Mouse (Mus musculus) thymus, postnatal 4 days (tissue): ENCODE results near the gene Rd3.

Experiments used
- DNase-seq: peaks from one replicate; pipeline ENCODE4 v3.0.0; 2021

Gene Rd3

DNA sequence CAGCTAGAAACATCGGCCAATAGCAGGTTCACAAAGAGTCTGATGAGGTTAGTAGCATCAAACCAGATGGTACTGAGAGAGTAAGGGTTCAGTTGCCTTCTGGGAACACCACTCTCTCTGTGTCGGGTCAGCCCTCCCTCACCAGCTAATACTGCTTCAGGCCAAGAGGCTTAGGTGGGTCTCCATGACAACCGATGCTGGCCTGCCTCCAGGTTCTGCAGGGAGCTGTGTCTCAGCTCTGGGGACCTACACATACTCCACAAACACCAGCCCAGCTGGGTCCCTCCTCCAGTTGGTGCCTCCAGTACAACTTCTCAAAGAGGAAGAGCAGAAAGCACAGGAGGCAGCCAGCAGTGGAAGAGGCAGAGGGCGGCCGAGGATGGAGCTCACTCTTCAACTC is at the start of gene Rd3:
Rd3 (plus strand) TSS at position 184 of the 400 bp plus-strand sequence.
- no peak for DNase-seq

DNA sequence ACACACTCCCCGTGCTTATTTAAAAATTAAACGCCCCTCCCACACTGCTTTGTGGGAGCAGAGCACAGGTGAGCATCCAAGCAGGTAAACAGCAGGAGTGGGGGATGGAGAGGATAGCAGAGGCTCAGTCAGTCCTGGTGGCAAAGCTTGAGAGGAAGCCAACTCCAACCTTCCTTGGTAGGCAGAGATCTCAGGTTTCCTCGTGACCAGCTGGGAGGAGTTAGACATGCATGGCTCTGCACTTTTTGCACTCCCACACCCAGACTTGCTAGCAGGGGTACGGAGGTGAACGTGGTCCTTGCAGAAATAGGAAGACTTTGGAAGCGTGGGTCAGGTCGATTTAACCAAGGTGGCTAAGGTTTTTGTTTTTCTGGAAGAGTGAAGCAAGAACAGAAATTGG is 48.8 kb upstream of the Rd3 start:
- no peak for DNase-seq

DNA sequence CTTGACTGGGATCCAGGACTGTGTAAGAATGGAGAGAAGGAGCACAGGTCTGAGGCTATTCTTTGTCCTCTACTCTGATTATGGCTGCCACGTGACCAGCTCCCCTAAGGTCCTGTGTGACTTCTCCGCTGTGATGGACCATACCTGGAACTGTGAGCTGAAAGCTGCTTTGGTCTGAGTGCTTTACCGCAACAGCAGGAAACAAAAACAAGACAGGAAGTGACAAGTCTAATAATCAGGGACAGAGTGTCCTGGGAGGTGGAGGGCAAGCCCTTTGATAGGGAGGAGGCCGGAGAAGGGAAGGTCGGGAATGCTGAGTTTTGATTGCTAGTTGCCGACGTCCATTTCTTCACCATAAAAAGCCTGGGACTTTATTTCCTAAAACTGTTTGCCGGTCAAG is 48.1 kb upstream of the Rd3 start:
- no peak for DNase-seq

DNA sequence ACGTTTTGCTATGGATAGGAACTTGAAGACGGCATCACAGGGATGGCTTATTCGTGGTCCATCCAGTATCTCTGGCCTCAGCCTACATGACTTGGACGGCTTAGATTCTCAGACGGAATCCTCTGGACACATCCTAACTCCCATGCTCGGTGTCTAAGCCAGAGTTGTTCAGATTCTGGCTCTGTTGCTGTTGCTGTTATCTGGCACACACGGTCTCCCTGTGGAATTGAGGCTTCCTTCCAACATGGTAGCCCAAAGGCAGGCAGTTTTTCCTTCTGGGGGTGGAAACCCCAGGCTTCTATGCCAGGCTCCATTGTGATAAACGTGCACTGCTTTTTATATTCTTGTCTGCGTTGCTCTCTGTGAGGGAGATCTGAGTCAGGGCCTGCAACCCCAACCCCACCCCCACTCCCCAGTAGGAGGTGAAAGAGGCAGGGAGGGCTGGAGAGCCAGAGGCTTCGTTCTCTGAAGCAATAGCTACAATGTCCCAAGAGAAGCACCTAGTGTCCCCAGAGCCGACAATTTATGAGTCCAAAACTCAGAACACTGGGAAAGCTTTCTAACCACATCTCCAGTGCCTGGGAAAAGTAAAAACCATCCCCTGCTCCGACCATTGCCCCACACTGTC is 47.2 kb upstream of the Rd3 start:
- no peak for DNase-seq

DNA sequence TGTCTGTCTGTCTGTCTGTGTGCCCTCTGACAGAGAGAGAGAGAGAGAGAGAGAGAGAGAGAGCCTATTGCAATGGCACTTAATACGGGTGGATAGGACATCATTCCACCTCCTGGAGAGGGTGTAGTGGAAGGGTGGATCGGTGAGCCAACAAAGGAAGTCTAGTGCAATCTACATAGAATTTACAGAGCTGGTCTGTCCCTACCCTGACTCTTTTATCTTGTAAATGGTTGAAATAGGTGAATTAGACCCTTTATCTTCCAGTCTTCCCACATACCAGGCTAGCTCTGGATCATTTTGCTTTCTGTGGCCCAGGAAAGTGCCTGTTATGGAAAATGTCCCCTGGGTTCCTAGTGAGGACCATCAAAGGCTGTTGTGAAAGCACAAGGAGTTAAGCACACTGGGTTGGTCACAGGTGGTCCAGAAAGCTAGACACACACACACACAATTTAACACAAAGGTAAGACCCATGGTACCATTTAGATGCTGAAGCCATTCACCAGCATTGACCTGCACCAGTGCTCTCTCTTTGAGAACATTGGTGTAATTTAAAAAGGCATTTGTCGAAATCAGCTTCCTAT is 46.6 kb upstream of the Rd3 start:
- DNase-seq, result no peak

DNA sequence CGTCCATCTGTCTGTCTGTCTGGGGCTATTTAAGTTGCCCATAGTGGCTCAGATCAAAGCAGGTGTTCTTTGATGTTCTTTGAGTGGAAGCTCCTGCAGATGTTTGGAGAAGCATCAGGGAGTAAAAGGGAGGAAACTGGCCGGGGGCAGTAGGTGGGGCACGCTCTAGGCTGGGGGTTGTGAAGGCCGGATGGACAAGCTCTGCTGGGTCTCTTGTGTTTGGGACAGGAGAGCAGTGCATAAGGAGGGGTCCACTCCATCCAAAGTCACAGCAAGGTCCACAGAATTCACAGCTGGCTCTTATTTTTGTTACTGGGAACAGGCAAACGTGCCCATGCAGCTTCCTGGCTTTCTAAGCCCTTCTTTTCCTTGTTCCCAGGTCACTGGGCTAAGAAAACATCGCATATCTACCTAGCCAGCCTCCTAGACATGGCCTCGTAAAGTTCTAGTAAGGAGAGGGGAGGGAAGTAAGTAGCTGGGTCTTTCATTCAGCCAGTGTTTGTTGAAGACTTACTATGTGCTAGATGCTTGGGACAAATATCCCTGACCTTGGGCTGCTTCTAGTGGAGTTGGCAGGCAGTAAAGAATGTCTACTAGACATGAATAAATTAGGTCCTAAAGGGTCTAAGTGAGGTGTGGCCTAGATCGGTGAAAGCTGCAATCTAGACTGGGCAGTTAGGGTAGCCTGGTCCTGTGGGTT is 44.7 kb upstream of the Rd3 start:
- DNase-seq, result no peak

DNA sequence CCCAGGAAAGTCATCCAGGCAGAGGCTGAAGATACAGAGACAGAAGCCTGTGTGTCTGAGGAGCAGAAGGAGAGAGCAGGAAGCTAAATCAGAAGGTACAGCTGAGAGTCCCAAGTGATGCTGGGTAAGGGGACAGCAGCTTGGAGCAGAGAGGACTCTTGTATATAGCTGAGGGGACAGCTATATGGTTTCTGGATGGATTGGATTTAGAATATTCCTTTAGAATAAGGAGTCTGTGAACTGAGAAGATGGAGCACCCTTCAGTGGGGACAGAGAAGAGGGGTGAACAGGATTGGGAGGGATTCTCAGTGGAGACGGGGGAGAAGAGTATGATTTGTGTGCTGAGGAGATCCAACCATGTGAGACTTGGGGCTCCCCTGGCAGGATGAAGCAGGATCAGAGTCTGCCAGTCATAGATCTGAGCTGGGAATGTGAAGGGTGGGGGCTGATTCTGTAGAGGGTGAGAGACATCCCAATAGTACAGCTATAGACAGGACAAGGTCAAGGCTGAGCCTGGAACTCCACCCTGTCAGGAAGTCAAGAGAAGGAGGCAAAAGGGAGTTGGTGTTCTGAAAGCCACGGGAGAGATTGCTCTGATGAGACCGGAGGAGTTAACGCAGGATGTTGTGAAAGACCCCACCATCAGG is 44.1 kb upstream of the Rd3 start:
- DNase-seq, result no peak

DNA sequence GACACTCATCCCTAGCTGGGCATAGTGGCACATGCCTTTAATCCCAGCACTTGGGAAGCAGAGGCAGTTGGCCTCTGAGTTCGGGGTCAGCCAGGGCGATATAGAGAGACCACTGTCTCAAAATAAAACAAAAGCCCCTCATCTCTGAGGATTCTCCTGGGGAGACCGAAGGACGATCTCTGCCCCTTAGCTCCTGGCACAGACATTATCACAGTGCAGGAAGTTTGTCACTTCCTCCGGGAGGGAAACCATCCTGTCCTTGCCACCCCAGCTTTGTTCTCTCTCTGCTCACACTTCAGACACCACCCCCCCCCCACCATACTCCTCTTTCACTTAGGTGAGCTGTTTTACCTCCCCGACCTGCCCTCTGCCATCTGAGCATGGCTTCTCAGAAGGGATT is 33.5 kb upstream of the Rd3 start:
- DNase-seq, result no peak

DNA sequence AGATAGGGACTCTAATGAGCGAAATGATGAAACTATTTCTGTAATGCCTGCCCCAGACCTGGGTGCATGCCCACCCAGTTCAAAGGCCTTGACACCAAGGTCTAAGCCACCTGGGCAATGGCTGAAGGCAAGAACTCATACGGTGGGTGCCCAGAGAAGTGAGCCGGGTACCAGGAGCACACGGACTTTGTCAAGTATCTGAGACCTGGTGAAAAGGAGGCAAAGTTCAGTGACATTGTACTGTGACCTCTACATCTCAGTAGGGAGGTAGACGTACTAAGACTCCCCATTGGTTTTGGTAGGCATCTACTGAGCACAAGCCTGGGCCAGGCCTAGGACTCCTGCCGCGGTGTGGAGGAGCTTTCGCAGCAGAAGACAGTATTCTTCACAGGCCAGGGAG is 31.8 kb upstream of the Rd3 start:
- no peak for DNase-seq

DNA sequence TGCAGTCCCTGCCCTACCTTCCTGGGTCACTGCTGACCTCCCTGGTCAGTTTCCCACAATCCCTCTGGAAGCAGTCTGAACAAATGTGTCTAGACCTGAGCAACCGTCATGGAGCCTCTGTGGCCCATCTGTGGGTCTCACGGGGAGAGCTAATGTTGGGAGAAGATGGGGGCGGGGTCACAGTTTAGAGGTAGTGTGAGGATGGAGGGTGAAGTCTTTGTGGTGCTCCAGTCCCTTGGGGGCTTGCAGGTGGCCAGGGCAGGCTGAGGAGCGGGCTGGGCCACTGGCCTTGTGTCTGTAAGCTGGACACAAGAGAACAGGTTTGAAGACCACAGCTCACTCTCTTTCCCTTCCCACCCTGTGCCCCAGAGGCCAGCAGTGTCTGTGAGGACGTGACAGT is 31.4 kb upstream of the Rd3 start:
- no peak for DNase-seq

DNA sequence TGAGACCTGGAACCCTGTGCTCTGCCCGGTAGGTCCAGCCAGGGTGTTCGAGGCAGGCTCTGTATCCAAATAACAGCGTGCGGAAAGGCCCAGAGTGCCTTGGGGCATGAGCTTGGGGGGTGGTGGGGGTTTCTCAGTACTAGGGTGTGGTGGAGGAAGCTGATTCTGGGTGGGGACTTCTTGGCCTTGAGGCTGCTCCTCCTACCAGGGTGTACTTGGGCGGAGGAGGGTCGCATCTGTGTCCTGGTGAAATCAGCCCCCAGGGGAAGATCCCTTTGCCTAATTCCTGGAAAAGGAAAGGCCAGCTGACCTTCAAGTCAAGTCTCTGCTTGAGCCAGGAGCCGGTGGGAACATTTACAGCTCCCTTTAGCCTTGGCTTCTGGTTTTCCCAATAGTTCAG is 30.9 kb upstream of the Rd3 start:
- no peak for DNase-seq

DNA sequence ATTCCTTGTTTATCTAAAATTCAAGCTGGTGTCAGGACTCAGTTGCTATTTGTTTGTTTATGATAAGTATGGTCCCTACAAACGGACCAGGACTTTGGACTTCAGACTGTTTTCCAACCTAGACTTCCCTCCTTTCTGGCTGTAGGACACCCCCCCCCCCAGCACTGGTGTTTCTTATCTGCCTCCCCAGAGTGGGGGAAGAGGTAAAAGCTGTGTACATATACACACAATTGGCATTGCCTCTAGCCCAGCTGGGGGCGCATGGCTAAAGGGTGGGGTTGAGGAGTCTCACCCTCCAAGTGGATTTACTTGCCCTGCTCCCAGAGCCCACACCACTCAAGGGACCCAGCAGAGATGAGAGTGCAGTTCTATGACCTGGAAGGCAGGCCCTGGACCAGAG is 30.3 kb upstream of the Rd3 start:
- no peak for DNase-seq

DNA sequence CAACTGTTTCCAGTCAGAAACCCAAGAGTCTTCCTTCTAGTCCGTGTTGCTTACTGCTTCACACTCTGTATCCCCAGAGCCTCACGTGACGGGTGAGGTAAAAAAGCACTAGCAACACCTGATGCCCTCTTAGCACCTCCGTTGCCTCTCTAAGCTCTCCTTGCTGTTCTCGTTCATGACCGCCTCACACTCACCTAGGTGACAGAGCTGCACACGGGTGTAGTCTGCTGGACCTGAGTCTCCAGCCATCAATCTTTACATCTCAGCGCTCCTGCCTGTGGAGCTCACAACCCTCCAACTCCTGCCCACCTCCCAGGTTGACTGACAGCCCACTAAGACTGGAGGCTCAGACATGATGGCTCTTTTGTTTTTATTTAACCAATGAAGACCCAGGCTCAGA is 29.4 kb upstream of the Rd3 start:
- DNase-seq, result no peak

DNA sequence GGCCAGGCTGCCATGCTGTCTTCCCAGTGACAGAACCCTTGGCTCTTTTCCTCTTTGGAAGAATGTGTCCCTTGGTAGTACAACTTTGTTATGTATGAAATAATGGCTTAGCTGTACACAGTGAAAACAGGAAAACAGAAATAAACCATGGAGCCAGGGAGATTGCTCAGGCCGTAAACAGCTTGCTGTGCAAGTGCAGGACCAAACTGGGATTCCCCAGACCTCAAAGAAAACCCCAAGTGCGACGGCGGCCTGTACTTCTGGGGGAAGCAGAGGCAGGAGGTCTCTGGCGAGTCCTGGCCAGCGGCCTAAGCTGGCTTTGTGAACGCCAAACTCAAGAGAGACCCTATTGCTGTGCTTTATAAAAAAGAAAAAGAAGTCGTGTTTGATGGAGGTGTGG is 28.6 kb upstream of the Rd3 start:
- DNase-seq, result no peak

DNA sequence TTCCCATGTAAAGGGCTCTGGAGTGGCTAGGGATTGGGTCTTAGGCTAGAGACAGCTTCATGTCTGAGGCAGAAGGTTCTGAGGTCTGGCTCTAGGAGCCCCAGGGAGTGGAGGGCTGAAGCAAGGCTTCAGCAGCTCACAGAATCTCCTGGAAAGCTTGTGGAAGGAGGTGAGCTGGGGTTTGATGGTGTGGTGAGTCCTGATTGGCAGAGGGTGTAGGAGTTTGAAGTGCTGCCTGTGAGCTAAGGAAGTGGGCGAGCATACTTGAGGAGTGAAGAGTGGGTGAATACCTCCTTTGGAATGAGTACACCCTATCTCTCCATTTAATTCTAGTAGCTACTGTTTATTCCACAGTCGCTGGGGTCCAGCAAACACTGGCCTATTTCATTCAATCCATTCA is 26.6 kb upstream of the Rd3 start:
- DNase-seq, result no peak

DNA sequence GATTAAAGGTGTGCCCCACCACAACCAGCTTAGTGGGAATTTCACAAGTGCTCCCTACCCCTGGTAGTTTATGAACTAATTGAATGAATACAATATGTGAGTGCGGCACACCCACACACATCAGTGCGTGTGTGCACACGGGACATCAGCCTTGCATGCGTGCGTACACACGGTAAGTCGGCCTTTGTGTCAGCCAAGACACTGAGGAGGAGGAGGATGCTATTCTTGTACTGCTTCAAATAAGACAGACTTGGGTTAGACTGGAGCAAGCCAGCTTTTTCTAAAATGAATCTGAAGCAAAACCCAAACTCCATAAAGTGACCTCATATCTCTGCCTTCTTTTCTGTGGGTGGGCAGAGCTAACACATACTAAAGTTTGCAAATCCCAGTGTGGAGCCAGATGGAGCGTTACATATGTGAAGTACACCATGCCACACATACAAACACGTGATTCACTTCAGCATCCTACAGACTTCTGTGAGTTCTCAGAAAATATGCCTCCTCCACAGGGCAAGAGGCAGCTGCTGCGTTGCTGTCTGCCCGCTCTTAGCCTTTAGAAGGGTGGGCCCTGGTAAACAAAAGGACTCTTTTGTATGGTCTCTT is 24.3 kb upstream of the Rd3 start:
- no peak for DNase-seq

DNA sequence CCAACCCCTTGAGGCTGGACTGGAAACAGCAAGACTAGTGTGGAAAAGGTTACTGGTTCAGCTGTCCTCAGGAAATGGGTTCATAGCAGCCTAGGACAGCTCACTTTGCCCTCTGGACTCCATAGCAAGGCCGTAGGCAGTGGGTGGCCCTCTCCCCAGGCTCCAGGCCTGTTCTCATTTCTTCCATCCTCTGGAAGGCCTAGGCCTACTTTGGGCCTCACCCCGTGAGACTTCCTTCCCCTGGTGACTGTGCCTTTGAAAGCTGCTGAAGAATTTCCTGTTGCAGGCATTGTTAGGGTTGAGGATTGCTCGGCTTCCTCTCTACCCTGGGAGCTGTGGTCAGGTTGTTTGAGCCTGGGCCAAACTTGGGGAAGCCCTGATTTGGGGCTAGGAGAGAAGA is 22.1 kb upstream of the Rd3 start:
- DNase-seq, result peak; percentile 24

DNA sequence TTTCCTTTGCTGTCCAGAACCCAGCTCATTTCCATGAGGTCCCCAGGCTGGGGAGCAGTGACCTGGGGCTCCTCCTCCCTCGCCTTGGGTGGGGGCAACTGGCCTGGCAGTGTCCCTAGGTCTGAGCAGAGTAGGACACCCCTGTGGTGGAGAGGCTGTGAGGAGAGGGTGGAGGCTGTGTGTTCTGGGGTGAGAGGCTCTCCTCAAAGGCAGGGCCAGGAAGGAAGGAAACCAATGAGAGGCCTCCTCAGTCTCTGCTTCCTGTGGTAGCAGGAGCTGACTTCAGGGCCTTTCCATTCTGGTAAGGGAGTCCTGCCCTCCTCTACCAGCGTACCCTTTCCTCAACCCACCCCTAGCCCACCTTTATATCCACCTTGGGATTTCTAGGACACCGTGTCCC is 20.9 kb upstream of the Rd3 start:
- peak; percentile 20 for DNase-seq

DNA sequence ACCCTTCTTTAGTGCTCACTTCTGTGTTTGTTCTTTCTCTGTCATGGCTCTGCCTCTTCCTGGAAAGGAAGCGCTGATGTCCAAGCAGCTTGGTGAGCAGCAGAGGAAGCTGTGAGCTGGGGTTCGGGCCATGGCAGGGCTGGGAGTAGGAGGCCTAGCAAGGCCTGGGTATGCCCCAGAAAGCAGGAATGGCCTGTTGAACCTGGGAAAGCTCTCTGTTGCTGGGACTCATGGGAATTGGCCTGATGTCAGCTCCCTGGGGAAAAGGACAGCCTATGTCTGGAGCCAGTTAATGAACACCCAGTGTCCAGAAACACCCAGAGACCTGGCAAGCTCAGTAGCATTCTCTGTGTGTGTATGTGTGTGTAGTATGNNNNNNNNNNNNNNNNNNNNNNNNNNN is 20.3 kb upstream of the Rd3 start:
- no peak for DNase-seq

DNA sequence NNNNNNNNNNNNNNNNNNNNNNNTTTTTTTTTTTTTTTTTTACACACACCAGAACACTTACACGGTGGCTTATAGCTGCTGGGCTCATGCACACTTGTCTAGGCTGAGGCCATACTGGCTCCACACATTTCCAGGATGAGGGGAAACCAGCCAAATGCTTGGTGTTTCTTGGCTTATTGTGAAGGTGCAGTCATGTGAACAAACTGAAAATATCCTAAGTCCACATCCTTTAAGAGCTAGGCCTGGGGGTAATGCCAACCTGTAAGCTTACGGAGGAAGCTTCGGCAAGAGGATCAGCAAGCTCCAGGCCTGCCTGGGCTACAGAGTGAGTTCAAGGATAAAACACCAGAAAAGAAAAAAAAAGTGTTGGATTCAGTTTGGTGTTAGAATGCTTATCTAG is 19.8 kb upstream of the Rd3 start:
- DNase-seq, result no peak

DNA sequence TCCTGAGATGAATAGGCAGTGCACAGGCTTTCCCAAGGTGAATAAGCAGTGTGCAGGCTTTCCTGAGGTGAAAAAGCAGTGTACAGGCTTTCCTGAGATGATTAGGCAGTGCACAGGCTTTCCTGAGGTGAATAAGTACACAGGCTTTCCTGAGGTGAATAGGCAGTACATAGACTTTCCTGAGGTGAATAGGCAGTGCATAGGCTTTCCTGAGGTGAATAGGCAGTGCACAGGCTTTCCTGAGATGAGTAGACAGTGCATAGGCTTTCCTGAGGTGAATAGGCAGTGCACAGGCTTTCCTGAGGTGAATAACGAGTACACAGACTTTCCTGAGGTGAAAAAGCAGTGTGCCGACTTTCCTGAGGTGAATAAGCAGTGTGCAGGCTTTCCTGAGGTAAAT is 16.2 kb upstream of the Rd3 start:
- DNase-seq, result no peak

DNA sequence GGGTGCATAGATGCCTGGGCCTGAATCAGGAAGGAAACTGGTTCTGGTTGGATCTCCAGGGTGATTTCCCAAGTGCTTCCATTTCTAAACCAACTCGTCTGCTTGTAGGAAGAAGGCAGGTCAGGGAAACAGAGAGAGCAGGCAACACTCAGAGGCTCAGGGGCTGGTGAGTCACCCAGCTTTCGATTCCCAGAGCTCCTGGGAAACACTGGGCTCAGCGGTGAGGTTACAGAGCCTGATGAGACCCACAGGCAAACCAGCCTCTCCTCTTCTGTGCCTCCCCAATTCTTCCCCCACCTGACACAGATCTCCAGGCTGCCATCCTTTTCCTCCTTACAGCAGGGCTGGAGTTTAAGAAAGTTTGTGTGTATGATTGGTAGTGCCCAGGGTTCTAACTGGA is 13.8 kb upstream of the Rd3 start:
- DNase-seq, result no peak

DNA sequence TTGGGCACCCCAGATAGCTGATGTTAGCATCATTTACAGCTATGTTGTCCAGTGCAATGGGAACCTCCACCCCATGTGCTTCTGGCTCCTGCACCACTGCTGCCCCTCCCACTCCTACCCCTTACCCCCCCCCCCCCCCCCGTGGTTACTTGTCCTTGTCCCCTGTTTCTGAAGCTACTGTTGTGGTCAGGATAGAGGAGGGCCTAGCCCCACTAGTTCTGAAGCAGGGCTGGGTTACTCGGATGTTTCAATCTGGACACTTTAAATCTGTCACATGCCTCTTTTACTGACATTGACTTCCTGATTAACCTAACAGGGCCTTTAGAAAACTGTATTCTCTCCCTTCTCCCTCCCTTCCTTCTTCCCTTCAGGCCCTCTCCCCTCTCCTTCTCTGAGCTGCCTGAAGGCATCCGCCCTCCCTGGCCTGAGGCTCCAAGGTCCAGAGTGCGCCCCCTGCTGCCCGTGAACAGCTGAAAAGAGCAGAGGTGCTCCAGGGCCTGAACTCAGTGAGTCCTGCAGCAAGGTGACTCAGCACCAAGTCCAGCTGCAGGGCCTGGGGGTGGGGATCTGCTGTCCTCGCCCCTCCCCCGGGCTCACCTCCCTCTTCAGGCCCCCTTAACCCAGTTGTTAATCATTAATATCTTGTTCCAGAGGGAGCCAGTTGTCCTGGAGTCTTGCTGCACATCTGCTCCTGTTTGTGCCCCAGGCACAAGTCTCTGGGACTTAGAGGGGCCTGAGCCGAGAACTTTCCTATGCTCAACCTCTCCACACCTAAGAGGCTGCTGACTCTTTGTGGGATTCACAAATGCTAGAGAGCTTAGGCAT is 13.0 kb upstream of the Rd3 start:
- DNase-seq, result peak; percentile 94
